Mouse (Mus musculus): ENCODE results near the gene Ugt1a5. TPM values are rescaled to one million over a fixed set of nuclear protein-coding genes. Genes with fewer than 3 reads are reported as not detected.

Ugt1a5 gene
- polyA plus RNA-seq, 1 experiment from 2014 or later, result not detected

DNA sequence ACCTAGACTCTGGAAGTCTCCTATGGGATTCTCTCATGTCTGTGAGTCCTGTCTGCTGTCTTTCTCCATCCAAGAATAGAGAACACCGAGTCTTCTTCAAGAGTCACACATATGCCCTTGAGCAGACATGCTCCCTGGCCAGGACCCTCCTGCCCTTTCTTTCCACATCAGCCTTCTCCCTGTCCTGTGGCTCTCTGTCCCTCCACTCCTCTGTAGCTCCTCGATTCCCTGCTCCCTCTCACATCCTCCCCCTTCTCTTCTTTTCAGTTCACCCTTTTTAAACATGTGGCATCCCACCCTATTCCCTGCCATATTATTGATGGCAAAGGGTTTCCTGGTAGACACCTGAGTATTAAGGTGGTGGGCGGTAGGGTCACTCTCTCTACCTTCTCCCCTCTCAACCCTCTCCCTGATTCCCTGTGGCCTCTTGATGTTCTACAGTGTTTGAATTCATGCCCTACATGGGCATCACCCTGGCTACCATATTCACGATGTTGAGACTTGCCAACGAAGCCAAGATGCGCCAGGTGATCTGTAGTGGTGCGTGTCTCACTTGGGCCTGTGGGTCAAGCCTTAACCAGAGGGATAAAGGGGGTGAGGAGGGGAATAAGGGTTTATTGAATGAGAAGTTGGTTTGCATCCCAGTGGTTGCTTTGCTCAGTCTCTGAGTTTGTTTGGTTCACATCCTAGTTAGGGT is 66.1 kb downstream of the Ugt1a5 start:
- no peak overlapping the region for H3K9ac ChIP-seq
- no peak overlapping the region for H3K4me2 ChIP-seq
- 49% methylated on average over 7 of the region's 7 CpGs for WGBS (ENCODE audit: insufficient replicate concordance)
- no peaks in the 10 kb centered on the region for H3K36me3 ChIP-seq (replicated peaks)
- H3K27ac ChIP-seq (replicated peaks), result no peak overlapping the region
- ATAC-seq (ENCODE audit: insufficient read depth), result no peak
- H3K4me3 ChIP-seq (replicated peaks), result no peak overlapping the region
- peaks cover 45% of the 10 kb centered on the region; the same call in 1 of the 2 replicates for H3K9me3 ChIP-seq (replicated peaks)
- no peaks in the 10 kb centered on the region for H3K27me3 ChIP-seq
- no peaks in the 10 kb centered on the region for H3K4me1 ChIP-seq (replicated peaks)

DNA sequence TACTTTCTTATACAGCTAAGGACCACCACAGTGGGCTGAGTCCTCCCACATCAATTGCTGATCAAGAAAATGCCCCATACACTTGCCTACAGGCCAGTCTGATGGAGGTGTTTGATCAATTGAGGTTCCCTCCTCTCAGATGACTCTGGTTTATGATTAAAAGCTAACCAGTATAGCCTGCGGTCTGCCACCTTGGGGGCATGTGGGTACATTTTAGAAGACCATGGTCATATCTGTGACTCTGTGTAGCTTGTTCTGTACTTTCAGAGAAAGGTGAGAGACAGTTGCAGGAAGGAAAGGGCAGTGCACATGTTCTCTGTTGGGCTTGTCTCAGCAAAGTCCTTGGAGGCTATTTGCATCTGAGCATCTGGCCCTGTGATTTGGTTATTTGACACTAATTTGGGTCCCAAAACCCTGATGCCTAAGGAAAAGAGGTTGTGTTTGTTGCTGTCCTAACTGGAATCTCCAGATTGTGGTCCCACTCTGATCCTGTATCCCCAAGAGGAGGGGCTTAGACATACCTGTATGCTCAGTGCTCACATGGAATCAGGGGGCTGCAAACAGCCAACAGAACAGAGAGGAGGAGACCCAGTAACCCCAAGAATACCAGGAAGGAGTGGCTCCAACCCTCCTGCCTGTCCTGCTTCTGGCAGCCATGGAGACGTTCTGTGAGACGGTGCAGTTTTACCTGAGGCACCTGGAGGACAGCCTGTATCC is 67.0 kb downstream of the Ugt1a5 start:
- Histone ChIP-seq H3K4me3 (replicated peaks) (no peak overlapping the region), H3K9ac (no peak overlapping the region), H3K4me1 (replicated peaks) (no peaks in the 10 kb centered on the region), H3K4me2 (no peak overlapping the region), H3K9me3 (replicated peaks) (peaks cover 42% of the 10 kb centered on the region), H3K27ac (replicated peaks) (no peak overlapping the region), H3K27me3 (no peaks in the 10 kb centered on the region), H3K36me3 (replicated peaks) (no peaks in the 10 kb centered on the region)
- WGBS (ENCODE audit: insufficient replicate concordance), result 43% methylated on average over 3 of the region's 3 CpGs
- ATAC-seq (ENCODE audit: insufficient read depth), result no peak

DNA sequence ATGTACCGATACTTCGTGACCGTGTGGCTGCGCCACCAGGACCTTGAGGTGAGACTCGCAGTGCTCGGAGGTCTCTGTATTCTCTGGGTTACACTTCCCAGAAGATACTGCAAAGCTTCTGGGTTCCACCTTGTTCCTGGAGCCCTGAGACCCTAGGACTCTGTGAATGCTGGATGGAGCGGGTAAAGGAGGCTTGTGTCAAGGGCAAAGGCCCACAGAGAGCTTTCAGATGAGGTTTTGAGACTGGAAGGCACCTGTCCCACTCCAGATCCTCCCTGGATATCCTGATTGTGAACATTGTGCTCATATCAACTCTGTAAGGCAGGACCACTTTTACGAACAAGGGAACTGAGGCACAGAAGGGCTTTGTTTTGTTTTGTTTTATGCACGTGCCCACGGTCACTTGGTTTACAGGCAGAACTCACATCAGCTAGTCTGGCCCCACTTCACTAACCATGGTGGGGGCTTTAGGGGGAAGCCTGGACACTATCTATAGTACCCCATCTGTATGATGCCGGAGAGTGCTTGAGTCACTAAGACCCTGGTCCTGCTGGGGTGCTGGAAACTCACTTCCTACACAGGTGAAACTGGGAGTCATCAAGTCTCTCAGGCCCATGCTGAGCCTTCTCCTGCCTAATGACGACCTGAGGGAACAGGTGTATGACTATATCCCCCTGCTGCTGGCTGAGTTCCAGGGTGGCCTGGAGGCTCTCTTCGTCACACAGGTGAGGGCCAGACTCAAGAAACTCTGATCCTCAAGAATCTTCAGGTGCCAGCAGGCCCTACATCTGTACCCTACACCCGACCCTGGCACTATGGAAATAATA is 67.8 kb downstream of the Ugt1a5 start:
- no peak for ATAC-seq (ENCODE audit: insufficient read depth)
- 50% methylated on average over 14 of the region's 14 CpGs for WGBS (ENCODE audit: insufficient replicate concordance)
- Histone ChIP-seq H3K27me3 (no peaks in the 10 kb centered on the region), H3K36me3 (replicated peaks) (no peaks in the 10 kb centered on the region), H3K9ac (no peak overlapping the region), H3K9me3 (replicated peaks) (peaks cover 50% of the 10 kb centered on the region), H3K4me1 (replicated peaks) (no peaks in the 10 kb centered on the region), H3K27ac (replicated peaks) (no peak overlapping the region), H3K4me2 (no peak overlapping the region), H3K4me3 (replicated peaks) (no peak overlapping the region)

DNA sequence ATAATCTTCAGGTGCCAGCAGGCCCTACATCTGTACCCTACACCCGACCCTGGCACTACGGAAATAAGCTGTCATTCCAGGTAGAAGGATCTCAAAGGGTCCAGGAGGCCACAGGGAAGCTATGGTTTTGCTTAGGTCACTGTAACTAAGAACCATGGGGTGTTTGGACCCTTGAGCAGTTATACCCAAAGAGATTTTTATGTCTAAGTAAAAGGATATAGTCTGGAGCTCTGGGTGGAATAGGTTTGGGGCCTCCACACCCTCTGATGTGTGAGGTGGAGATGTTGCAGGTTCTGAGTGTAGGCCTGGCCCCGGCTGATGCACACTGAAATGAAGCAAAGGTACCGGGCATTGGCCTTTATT is 68.4 kb downstream of the Ugt1a5 start:
- H3K27ac ChIP-seq (replicated peaks), result no peak overlapping the region
- H3K9me3 ChIP-seq (replicated peaks), result peaks cover 54% of the 10 kb centered on the region
- 45% methylated on average over 4 of the region's 4 CpGs for WGBS (ENCODE audit: insufficient replicate concordance)
- no peak overlapping the region for H3K9ac ChIP-seq
- no peaks in the 10 kb centered on the region for H3K27me3 ChIP-seq
- no peaks in the 10 kb centered on the region for H3K4me1 ChIP-seq (replicated peaks)
- H3K4me3 ChIP-seq (replicated peaks), result no peak overlapping the region
- H3K36me3 ChIP-seq (replicated peaks), result no peaks in the 10 kb centered on the region
- ATAC-seq (ENCODE audit: insufficient read depth), result no peak
- no peak overlapping the region for H3K4me2 ChIP-seq

DNA sequence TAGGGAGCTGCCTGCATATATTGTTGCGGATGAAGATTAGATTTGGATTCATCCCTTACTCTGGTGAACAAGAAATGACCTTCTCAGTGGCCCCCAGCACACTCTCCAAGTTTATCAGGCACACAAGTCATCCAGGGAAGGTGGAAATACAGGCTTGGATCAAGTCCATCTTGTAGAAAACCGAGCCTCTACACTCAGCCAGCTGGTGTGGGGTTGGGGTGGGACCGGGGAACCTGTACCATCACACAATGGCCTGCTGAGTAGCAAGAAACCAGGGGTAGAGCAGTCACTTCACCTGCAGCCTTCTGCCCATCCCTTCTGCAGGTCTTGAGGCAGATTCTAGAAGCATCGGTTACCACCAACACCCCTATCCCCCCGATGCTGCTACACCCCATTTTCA is 68.8 kb downstream of the Ugt1a5 start:
- H3K36me3 ChIP-seq (replicated peaks), result no peaks in the 10 kb centered on the region
- H3K4me2 ChIP-seq, result no peak overlapping the region
- no peaks in the 10 kb centered on the region for H3K4me1 ChIP-seq (replicated peaks)
- H3K27me3 ChIP-seq, result no peaks in the 10 kb centered on the region
- peaks cover 51% of the 10 kb centered on the region for H3K9me3 ChIP-seq (replicated peaks)
- H3K9ac ChIP-seq, result no peak overlapping the region
- WGBS (ENCODE audit: insufficient replicate concordance), result 32% methylated on average over 5 of the region's 5 CpGs
- no peak overlapping the region for H3K4me3 ChIP-seq (replicated peaks)
- ATAC-seq (ENCODE audit: insufficient read depth), result no peak
- no peak overlapping the region for H3K27ac ChIP-seq (replicated peaks)

DNA sequence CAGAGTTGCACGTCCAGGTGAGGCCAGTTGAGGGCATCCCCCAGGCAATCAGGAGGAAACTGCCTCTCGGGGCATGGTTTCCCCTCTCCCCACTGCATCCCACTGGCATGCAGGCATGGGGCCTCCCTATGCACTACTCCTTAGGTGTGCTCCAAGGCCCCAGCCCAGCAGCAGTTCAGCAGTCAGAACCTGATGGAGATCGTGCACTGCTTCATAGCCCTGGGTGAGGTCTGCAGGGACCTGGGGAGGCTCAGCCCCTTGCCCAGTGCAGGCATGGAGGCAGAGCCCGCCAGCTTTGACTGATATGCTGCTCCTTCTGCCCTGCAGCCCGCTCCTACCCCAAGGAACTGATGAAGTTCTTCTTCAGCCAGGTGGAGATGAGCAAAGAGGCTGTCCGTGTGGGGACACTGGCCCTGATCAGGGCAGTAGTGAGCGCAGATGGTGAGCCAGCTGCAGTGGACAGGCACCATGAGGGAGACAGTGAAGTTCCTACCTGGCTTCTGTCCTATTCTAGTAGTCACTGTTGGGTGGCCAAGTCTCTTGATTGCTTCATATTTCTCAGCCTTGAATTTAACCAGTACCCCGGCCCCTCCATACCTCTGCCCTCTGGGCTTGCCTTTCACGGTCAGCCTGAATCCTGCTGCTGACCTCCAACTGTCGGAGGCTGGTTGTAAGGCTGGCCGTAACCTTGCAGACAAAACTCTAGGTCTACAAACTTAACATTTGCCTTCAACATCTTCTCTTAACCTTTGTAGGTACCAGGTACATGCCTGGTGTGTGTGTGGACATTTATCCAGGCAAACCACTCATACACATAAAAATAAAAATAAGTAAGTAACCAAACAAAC is 69.5 kb downstream of the Ugt1a5 start:
- 47% methylated on average over 11 of the region's 11 CpGs for WGBS (ENCODE audit: insufficient replicate concordance)
- no peak overlapping the region for H3K27ac ChIP-seq (replicated peaks)

DNA sequence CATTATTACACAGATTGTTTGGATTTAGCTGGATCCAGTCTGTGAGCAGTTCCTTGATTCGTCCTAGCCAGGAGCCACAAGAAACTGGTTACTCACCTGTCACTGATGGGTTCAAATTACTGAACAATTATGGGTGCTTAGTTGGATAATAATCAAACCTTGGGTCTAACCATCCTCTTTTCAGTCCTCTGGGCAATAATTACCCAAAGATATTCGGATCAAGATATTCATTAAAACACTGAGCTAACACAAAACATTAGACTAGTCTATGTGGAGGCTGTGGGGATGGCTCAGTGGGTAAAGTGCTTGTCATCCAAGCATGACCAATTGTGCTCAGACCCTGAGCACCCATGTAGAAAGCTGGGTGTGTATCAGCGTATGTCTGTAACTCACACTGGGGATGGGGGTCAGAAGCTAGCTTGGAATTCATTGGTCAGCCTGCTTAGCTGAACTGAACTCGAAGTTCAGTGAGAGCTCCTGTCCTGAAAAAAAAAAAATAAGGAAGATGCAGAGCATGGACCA is 70.1 kb downstream of the Ugt1a5 start:
- ATAC-seq (ENCODE audit: insufficient read depth), result no peak
- Histone ChIP-seq H3K9ac (no peak overlapping the region), H3K4me1 (replicated peaks) (no peaks in the 10 kb centered on the region), H3K9me3 (replicated peaks) (peaks cover 54% of the 10 kb centered on the region), H3K27me3 (no peaks in the 10 kb centered on the region), H3K4me3 (replicated peaks) (no peak overlapping the region), H3K4me2 (no peak overlapping the region), H3K27ac (replicated peaks) (no peak overlapping the region), H3K36me3 (replicated peaks) (no peaks in the 10 kb centered on the region)
- 38% methylated on average over 4 of the region's 4 CpGs for WGBS (ENCODE audit: insufficient replicate concordance)

More for the DNA sequence above, 69.5 kb downstream of the Ugt1a5 start:
- Histone ChIP-seq H3K4me2 (no peak overlapping the region), H3K36me3 (replicated peaks) (no peaks in the 10 kb centered on the region), H3K4me1 (replicated peaks) (no peaks in the 10 kb centered on the region), H3K27me3 (no peaks in the 10 kb centered on the region), H3K4me3 (replicated peaks) (no peak overlapping the region), H3K9ac (no peak overlapping the region), H3K9me3 (replicated peaks) (peaks cover 49% of the 10 kb centered on the region)
- no peak for ATAC-seq (ENCODE audit: insufficient read depth)

DNA sequence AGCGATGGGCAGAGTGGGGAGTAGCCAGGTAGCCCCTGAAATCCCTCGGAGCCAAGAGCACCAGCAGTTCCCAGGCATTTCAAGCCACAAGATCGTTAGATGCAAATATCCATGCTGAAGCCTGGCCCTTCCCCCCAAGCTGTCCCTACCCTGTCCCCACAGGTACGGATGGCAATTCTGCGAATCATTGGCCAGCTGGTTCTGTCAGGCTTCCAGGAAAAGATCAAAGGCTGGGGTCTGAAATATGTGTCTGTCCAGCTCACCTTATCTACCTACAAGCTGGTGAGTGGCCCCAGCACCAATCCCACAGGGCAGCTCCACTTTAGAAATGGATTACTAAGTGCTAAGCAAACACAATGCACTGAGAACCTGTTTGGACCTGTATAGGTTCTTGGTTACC is 71.5 kb downstream of the Ugt1a5 start:
- 59% methylated on average over 5 of the region's 5 CpGs for WGBS (ENCODE audit: insufficient replicate concordance)
- ATAC-seq (ENCODE audit: insufficient read depth), result no peak
- H3K4me3 ChIP-seq (replicated peaks), result no peak overlapping the region

DNA sequence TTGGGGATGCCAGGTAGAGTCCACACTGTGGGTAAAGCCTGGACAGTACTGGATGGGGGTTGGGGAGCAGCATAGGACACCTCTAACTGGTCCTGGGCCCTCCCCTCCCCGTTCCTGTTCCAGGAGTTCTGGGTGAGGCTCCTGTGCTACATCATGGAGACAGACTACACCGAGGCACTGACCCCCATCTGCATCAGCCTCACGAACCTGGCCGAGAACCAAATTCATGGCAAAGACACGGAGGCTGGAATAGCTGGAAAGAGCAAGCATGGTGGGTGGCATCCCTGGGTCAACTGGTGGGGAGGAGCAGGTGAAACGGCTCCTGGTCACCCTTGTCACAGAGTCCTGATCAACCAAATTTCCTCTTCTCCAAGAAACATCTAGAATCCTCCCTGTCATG is 73.0 kb downstream of the Ugt1a5 start:
- Histone ChIP-seq H3K9ac (no peak overlapping the region), H3K4me3 (replicated peaks) (no peak overlapping the region), H3K27ac (replicated peaks) (no peak overlapping the region), H3K9me3 (replicated peaks) (peaks cover 42% of the 10 kb centered on the region), H3K4me1 (replicated peaks) (no peaks in the 10 kb centered on the region), H3K27me3 (no peaks in the 10 kb centered on the region), H3K36me3 (replicated peaks) (no peaks in the 10 kb centered on the region), H3K4me2 (no peak overlapping the region)
- ATAC-seq (ENCODE audit: insufficient read depth), result no peak
- 56% methylated on average over 6 of the region's 6 CpGs for WGBS (ENCODE audit: insufficient replicate concordance)

More for the DNA sequence above, 71.5 kb downstream of the Ugt1a5 start:
- no peaks in the 10 kb centered on the region for H3K4me1 ChIP-seq (replicated peaks)
- H3K27me3 ChIP-seq, result no peaks in the 10 kb centered on the region
- no peak overlapping the region for H3K9ac ChIP-seq
- peaks cover 50% of the 10 kb centered on the region for H3K9me3 ChIP-seq (replicated peaks)
- no peak overlapping the region for H3K4me2 ChIP-seq
- H3K27ac ChIP-seq (replicated peaks), result no peak overlapping the region
- no peaks in the 10 kb centered on the region for H3K36me3 ChIP-seq (replicated peaks)

DNA sequence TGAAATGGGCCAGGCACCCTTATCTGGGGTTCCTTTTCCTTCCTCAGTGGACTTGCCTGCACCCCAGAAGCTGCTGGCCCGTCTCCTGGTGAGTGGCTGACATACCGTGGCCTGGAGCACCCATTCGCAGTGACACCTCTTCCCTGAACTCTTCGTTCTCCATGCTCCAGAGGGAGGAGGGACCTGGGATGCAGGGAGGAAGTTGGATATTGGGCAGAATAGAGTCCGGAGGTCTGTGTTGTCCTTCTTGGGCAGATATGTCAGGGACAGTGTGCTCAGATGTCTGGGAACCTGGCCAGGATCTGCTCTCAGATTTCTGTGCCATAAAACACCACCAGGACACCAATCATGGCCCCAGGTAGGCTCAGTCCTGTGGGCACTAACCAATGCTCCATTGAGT is 74.3 kb downstream of the Ugt1a5 start:
- no peaks in the 10 kb centered on the region for H3K27me3 ChIP-seq
- WGBS (ENCODE audit: insufficient replicate concordance), result 57% methylated on average over 5 of the region's 5 CpGs
- no peak overlapping the region for H3K4me3 ChIP-seq (replicated peaks)
- no peak overlapping the region for H3K4me2 ChIP-seq
- H3K4me1 ChIP-seq (replicated peaks), result no peaks in the 10 kb centered on the region
- H3K9ac ChIP-seq, result no peak overlapping the region
- H3K36me3 ChIP-seq (replicated peaks), result no peaks in the 10 kb centered on the region
- peaks cover 49% of the 10 kb centered on the region for H3K9me3 ChIP-seq (replicated peaks)
- no peak overlapping the region for H3K27ac ChIP-seq (replicated peaks)
- no peak for ATAC-seq (ENCODE audit: insufficient read depth)
